Mouse (Mus musculus): ENCODE measurements around the gene Atp8b4.

GRCm38 (mm10) chr2:126398216-126398615 is 102.3 kb downstream of the Atp8b4 start:
- TF ChIP-seq CTCF (IDR thresholded peaks at IDR 0.05; ENCODE audit: low read depth), result no peak
- no peak for TF ChIP-seq EP300 (IDR thresholded peaks at IDR 0.05; ENCODE audit: low read depth)
